Mouse (Mus musculus): ENCODE data around the gene Gbp2. TPM values are rescaled to one million over a fixed set of nuclear protein-coding genes. Genes with fewer than 3 reads are reported as not detected.

Gene Gbp2
- polyA plus RNA-seq (2015; fragmentation: Nextera tagmentation; extraction: Ambion mirVana), result 2.7 and 3.1 TPM in 2 replicates

GRCm38 (mm10) chr3:142620111-142620955 lies at the start of gene Gbp2:
Gene Gbp2, plus strand, starts transcription at chr3:142620602.

GRCm38 (mm10) chr3:142594547-142594946 lies 25.9 kb upstream of the Gbp2 start, which contains the start of gene Gbp2b:
Gene Gbp2b, plus strand, starts transcription at chr3:142594847.

Small RNA genes within 50 kb of the gene (microRNA-seq; reads per million reads assigned to microRNA genes)
- gene Mir6381, result 0 reads per million in 2 experiments

Other genes with a start within 250 kb of the Gbp2 start
- 569 and 792 TPM in 2 replicates for gene Pdlim5, start 224.9 kb upstream of the Gbp2 start, polyA plus RNA-seq (2015; fragmentation: Nextera tagmentation; extraction: Ambion mirVana)
- 0.26 and 0.44 TPM in 2 replicates for gene Gbp5, start 126.6 kb upstream of the Gbp2 start, polyA plus RNA-seq (2015; fragmentation: Nextera tagmentation; extraction: Ambion mirVana)
- 6.9 and 8.1 TPM in 2 replicates for gene Gbp7, start 90.3 kb upstream of the Gbp2 start, polyA plus RNA-seq (2015; fragmentation: Nextera tagmentation; extraction: Ambion mirVana)
- gene Gbp3, start 60.6 kb upstream of the Gbp2 start, polyA plus RNA-seq (2015; fragmentation: Nextera tagmentation; extraction: Ambion mirVana), result 6.8 and 7.4 TPM in 2 replicates
- not detected in 2 replicates for gene Gbp2b, start 25.8 kb upstream of the Gbp2 start, polyA plus RNA-seq (2015; fragmentation: Nextera tagmentation; extraction: Ambion mirVana)
- gene Kyat3, start 80.4 kb downstream of the Gbp2 start, polyA plus RNA-seq (2015; fragmentation: Nextera tagmentation; extraction: Ambion mirVana), result 9.6 and 11.7 TPM in 2 replicates
- 44.4 and 44.9 TPM in 2 replicates for gene Gtf2b, start 144.4 kb downstream of the Gbp2 start, polyA plus RNA-seq (2015; fragmentation: Nextera tagmentation; extraction: Ambion mirVana)

Measured in skeletal muscle tissue, postnatal 0 days (tissue).